Mouse (Mus musculus) megakaryocyte, embryonic 14.5 days (primary cell): ENCODE data around the gene Dcaf4. TPM values are rescaled to one million over a fixed set of nuclear protein-coding genes. Genes with fewer than 3 reads are reported as not detected.

Source experiments
- H3K27me3 ChIP-seq: replicated peaks from 2 replicates; pipeline ENCODE3; 2012; ENCODE audit warnings: inconsistent platforms
- H3K36me3 ChIP-seq: replicated peaks from 2 replicates; pipeline ENCODE3; 2012; ENCODE audit warnings: low read length, inconsistent platforms, mixed read lengths
- H3K4me1 ChIP-seq: 2 replicates; pipeline ENCODE4 v1.6.1; 2012; ENCODE audit warnings: inconsistent platforms
- H3K4me3 ChIP-seq: replicated peaks from 2 replicates; pipeline ENCODE3; 2012; ENCODE audit warnings: moderate library complexity, mild to moderate bottlenecking, inconsistent platforms
- H3K9me3 ChIP-seq: 2 replicates; pipeline ENCODE4 v1.6.1; 2012; ENCODE audit warnings: inconsistent platforms
- FLI1 ChIP-seq: IDR thresholded peaks from 2 replicates; pipeline ENCODE4 v1.6.1; 2012; ENCODE audit warnings: low read length, inconsistent platforms, mixed read lengths
- GATA1 ChIP-seq: IDR thresholded peaks from 3 replicates; pipeline ENCODE4 v1.6.1; 2012; ENCODE audit warnings: mixed read lengths, low read length, inconsistent platforms, borderline replicate concordance
- polyA plus RNA-seq: library from polyadenylated mRNA; stranded (reverse); fragments of >175 nt; gene quantifications from 2 replicates; pipeline ENCODE4 v1.2.3, GENCODE M21; 2012; ENCODE audit warnings: low replicate concordance; ENCODE audit not compliant: insufficient read depth

The Dcaf4 gene
- polyA plus RNA-seq, 1 experiment: 50.2 TPM

GRCm38 (mm10) chr12:83495961-83496282, 24.3 kb upstream of the Dcaf4 start:
- TF ChIP-seq FLI1 (no peak), GATA1 (no peak)

GRCm38 (mm10) chr12:83496336-83496735, 23.9 kb upstream of the Dcaf4 start:
- no peak overlapping the region for H3K4me3 ChIP-seq
- peaks cover 45% of the 10 kb centered on the region for H3K27me3 ChIP-seq
- no peaks in the 10 kb centered on the region for H3K36me3 ChIP-seq
- peaks cover 4% of the 10 kb centered on the region; the same call in 1 of the 2 replicates for H3K4me1 ChIP-seq
- peaks cover 7% of the 10 kb centered on the region for H3K9me3 ChIP-seq
- no peak for TF ChIP-seq FLI1
- no peak for TF ChIP-seq GATA1

More at GRCm38 (mm10) chr12:83495961-83496282, 24.3 kb upstream of the Dcaf4 start:
- Histone ChIP-seq H3K36me3 (no peaks in the 10 kb centered on the region), H3K4me3 (no peak overlapping the region), H3K27me3 (peaks cover 43% of the 10 kb centered on the region), H3K4me1 (peaks cover 4% of the 10 kb centered on the region; the same call in 1 of the 2 replicates), H3K9me3 (peaks cover 11% of the 10 kb centered on the region)

GRCm38 (mm10) chr12:83496736-83497135, 23.5 kb upstream of the Dcaf4 start:
- Histone ChIP-seq H3K27me3 (peaks cover 49% of the 10 kb centered on the region), H3K36me3 (no peaks in the 10 kb centered on the region), H3K4me3 (no peak overlapping the region), H3K4me1 (peaks cover 8% of the 10 kb centered on the region), H3K9me3 (peaks cover 4% of the 10 kb centered on the region; the same call in 1 of the 2 replicates)
- TF ChIP-seq FLI1 (no peak), GATA1 (no peak)

GRCm38 (mm10) chr12:83497959-83498358, 22.3 kb upstream of the Dcaf4 start:
- Histone ChIP-seq H3K4me1 (peaks cover 15% of the 10 kb centered on the region), H3K9me3 (peaks cover 4% of the 10 kb centered on the region; the same call in 1 of the 2 replicates), H3K27me3 (peaks cover 45% of the 10 kb centered on the region), H3K36me3 (no peaks in the 10 kb centered on the region), H3K4me3 (no peak overlapping the region)
- TF ChIP-seq FLI1 (no peak), GATA1 (no peak)

- no peak overlapping the region for H3K4me3 ChIP-seq
- TF ChIP-seq GATA1: no peak
- no peaks in the 10 kb centered on the region for H3K36me3 ChIP-seq
- H3K9me3 ChIP-seq: peaks cover 4% of the 10 kb centered on the region; the same call in 1 of the 2 replicates
- peaks cover 12% of the 10 kb centered on the region for H3K4me1 ChIP-seq
- H3K27me3 ChIP-seq: peaks cover 32% of the 10 kb centered on the region
Measured at GRCm38 (mm10) chr12:83499256-83499655, 21.0 kb upstream of the Dcaf4 start.

- TF ChIP-seq FLI1: no peak
- no peak for TF ChIP-seq GATA1
- Histone ChIP-seq H3K27me3 (peaks cover 17% of the 10 kb centered on the region), H3K36me3 (no peaks in the 10 kb centered on the region), H3K4me1 (peaks cover 12% of the 10 kb centered on the region), H3K4me3 (peak overlapping the region; percentile 83), H3K9me3 (peaks cover 4% of the 10 kb centered on the region; the same call in 1 of the 2 replicates)
Measured at GRCm38 (mm10) chr12:83502190-83502589, 18.1 kb upstream of the Dcaf4 start.

- TF ChIP-seq FLI1 (no peak), GATA1 (no peak)
- Histone ChIP-seq H3K36me3 (no peaks in the 10 kb centered on the region), H3K4me1 (peaks cover 12% of the 10 kb centered on the region), H3K4me3 (no peak overlapping the region), H3K27me3 (peaks cover 4% of the 10 kb centered on the region), H3K9me3 (no peaks in the 10 kb centered on the region)
Measured at GRCm38 (mm10) chr12:83506543-83506942, 13.7 kb upstream of the Dcaf4 start.

GRCm38 (mm10) chr12:83510586-83510985, 9.7 kb upstream of the Dcaf4 start:
- H3K36me3 ChIP-seq: no peaks in the 10 kb centered on the region
- H3K4me3 ChIP-seq: no peak overlapping the region
- H3K27me3 ChIP-seq: peaks cover 13% of the 10 kb centered on the region
- peaks cover 20% of the 10 kb centered on the region for H3K4me1 ChIP-seq
- H3K9me3 ChIP-seq: no peaks in the 10 kb centered on the region
- TF ChIP-seq FLI1: no peak
- no peak for TF ChIP-seq GATA1

- Histone ChIP-seq H3K9me3 (no peaks in the 10 kb centered on the region), H3K4me1 (peaks cover 31% of the 10 kb centered on the region), H3K36me3 (no peaks in the 10 kb centered on the region), H3K4me3 (no peak overlapping the region), H3K27me3 (peaks cover 13% of the 10 kb centered on the region)
- TF ChIP-seq FLI1: no peak
- TF ChIP-seq GATA1: no peak
Measured at GRCm38 (mm10) chr12:83512783-83513182, 7.5 kb upstream of the Dcaf4 start.

GRCm38 (mm10) chr12:83513185-83513584, 7.1 kb upstream of the Dcaf4 start:
- TF ChIP-seq FLI1: no peak
- TF ChIP-seq GATA1: no peak
- Histone ChIP-seq H3K4me1 (peaks cover 32% of the 10 kb centered on the region), H3K4me3 (no peak overlapping the region), H3K9me3 (no peaks in the 10 kb centered on the region), H3K27me3 (peaks cover 13% of the 10 kb centered on the region), H3K36me3 (no peaks in the 10 kb centered on the region)

- Histone ChIP-seq H3K27me3 (peaks cover 13% of the 10 kb centered on the region), H3K36me3 (no peaks in the 10 kb centered on the region), H3K4me1 (peaks cover 39% of the 10 kb centered on the region), H3K4me3 (no peak overlapping the region), H3K9me3 (no peaks in the 10 kb centered on the region)
- TF ChIP-seq GATA1 (no peak), FLI1 (no peak)
Measured at GRCm38 (mm10) chr12:83514216-83514615, 6.0 kb upstream of the Dcaf4 start.
